Mouse (Mus musculus) thymus, postnatal 4 days (tissue): ENCODE data around the gene Sec24a.
A peak's percentile ranks its signal among the peaks of the same experiment; 100 is the strongest.
"Not testable (repeated sequence)": the region's sequence is repeated elsewhere in the genome, so short reads cannot be mapped to it uniquely, and the experiment has no call there.

Experiments
- DNase-seq: peaks from one replicate; pipeline ENCODE4 v3.0.0; 2021

Sec24a gene

GRCm38 (mm10) chr11:51763213-51763907, at the start of gene Sec24a, which contains the start of gene Sar1b:
Sec24a (minus strand) TSS chr11:51763634.
Sar1b (plus strand) TSS chr11:51763687.
- peak; percentile 89 for DNase-seq

- DNase-seq, result no peak
Observed at GRCm38 (mm10) chr11:51812022-51812546, 48.6 kb upstream of the Sec24a start.

DNA sequence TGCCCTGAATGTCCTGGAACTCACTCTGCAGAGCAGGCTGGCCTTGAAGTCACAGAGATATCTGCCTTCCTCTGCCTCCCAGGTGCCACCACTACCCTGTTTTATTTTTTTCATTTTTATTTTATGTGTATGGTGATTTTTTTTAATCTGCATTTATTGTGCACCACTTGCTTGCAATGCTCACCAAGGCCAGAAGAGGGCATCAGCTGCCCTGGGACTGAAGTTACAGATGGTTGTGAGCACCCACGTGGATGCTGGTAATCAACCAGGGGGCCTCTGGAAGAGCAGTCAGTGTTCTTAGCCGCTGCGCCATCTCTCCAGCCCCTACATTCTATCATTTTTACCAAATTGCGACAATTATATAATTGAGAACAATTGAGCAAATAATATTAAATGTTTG, 47.8 kb upstream of the Sec24a start:
- peak; percentile 44 for DNase-seq

- no peak for DNase-seq
Observed at GRCm38 (mm10) chr11:51809632-51810224, 46.3 kb upstream of the Sec24a start.

DNA sequence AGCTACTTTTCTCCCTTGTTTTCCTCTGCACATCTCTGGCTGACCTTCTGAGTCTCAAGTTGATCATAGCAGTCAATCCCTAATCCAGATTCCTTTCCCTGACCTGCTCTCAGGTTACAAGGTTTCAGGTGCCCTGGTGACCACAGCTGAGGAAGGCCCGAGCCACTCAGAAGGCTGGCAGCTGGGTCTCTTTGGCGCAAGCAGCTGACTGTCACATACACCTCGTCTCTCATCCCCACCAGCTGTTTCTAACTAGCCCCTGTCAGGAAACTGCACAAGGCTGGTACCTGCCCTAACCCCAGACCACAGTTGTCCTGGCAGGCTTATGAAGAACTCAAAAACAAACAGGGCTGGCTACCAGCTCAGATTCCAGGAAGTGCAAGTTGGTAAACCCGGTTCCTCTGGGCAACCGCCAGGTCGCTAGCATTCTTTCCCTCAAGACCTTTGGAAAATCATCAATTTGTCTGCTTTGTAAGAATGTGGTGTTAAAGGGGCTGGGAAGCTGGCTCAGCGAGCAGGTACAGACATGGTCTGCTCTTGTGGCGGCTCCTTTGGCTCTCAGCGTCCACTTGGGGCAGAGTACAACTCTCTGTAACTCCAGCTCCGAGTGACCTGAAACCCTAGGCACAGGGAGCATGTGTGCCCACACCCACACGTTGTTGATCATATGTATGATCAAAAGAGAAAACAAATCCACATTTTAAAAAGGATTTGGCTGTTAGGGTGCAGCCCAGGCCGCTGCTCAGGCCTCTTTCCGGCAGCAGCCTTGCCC, 43.9 kb upstream of the Sec24a start:
- no peak for DNase-seq

DNA sequence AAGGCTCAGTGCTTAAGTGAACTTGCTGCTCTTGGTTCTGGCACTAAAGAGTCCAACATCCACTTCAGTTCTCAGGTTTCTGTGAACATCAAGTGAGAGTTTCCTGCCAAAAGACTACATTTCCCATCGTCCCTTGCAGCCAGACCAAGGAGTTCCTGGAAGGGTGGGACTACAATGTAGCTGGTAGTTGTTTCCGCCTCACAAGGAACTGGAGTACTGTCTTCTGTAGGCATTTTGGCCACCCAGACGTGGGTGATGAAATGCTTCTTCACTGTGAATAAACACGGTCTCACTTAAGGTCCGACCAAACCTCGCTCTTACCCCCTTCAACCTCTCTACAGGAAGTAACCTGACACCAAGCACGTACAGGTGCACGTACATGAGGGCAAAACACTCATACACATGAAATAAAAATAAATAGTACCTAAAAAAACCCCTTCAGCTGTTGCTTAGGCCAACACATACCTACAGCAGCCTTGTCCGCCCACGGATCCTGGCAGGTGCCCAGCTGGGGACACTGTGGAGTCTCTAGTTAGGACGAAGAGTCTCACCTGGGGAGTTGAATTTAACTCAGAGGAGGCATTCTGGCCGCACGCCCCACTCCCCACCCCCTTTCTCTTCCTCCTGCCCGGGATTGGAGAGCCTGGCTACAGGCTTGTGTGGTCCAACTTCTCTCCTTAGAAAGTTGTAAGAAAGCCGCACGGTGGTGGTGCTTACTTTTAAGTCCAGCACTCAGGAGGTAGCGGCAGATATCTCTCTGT, 42.0 kb upstream of the Sec24a start:
- peak; percentile 77 for DNase-seq

DNA sequence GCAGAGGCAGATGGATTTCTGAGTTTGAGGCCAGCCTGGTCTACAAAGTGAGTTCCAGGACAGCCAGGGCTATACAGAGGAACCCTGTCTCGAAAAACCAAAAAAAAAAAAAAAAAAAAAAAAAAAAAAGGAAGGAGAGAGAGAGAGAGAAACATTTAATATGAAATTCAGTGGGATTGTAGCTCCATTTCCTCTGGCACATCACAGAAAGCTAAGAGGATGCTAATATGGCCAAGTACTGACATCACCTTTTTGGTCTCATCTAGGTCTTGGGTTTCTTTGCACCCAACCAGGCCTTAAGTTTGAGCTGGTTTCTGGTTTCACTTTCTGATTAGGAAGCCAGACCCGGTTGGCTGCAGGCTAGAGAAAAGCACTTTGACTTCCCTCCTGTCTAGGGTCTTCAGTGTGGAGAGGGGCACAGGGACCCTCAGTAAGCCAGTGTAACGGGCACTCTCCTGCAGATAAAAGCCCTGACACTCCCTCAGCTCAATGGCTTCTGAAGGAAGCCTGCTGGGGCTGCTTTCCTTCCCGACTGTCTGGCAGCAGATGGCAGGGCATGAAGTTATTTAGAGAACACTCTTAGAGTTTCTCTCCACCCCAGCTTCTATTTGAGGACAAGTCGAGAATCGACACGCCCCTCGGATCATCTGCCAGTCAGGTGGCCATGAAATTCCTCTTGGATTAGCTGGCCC, 37.3 kb upstream of the Sec24a start:
- DNase-seq, result no peak

GRCm38 (mm10) chr11:51796272-51796671, 32.8 kb upstream of the Sec24a start:
- no peak for DNase-seq

DNA sequence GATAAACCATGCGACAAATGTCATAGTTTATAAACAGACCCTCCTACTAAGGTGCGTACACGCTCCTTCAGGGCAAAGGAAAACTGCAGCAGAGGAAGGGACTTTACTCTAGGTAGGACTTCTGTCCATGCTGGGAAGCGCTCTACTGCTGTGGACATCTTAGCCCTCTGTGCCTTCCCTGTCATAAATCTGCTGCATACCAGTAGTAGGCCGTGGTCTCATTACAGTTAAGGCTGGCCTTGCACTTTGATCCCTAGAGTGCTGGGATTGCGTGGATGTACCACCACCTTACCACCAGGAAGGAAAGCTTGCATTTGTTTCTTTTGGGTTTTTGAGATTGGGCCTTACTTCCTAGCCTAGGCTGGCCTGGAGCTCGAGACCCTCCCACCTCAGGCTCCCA, 27.2 kb upstream of the Sec24a start:
- DNase-seq, result no peak

GRCm38 (mm10) chr11:51789735-51790134, 26.3 kb upstream of the Sec24a start:
- DNase-seq, result not testable (repeated sequence)

- peak; percentile 84 for DNase-seq
Observed at GRCm38 (mm10) chr11:51785926-51786325, 22.5 kb upstream of the Sec24a start.

DNA sequence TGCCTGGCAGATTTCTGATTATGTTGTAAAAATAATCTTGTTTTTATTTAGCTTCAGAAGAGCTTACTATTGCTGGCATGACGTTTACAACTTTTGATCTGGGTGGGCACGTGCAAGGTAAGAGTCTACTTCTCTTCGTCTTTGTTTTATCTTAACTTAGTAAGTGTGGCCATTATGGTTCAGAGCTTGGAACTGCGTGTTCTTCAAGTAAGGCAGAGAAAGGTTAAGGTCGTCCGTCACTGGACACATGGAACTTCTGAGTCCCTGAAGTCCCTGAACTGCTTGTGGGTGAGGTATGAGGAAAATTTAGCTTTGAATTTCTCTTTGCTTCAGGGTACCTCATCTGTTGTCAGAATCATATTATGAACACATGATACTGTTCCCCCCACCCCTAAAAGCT, 19.3 kb upstream of the Sec24a start:
- no peak for DNase-seq

GRCm38 (mm10) chr11:51780773-51781267, 17.4 kb upstream of the Sec24a start:
- DNase-seq, result no peak

- DNase-seq, result no peak
Observed at GRCm38 (mm10) chr11:51777478-51777877, 14.0 kb upstream of the Sec24a start.

DNA sequence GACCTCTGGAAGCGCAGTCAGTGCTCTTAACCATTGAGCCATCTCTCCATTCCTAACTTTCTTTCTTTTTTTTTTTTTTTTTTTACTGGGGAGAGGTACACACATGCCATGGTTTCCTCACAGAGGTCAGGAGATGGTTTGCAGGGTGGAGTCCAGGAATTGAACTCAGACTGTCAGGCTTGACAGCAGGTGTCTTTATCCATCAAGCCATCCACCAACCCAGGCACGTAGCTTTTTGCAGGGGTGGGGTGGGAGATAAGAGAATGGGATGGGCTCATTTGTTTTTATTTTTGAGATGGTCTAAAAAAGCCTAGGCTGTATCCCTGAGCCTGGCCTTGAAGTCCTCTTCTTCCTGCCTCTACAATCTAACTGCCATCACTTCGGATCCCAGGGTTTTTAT, 12.1 kb upstream of the Sec24a start:
- no peak for DNase-seq

DNA sequence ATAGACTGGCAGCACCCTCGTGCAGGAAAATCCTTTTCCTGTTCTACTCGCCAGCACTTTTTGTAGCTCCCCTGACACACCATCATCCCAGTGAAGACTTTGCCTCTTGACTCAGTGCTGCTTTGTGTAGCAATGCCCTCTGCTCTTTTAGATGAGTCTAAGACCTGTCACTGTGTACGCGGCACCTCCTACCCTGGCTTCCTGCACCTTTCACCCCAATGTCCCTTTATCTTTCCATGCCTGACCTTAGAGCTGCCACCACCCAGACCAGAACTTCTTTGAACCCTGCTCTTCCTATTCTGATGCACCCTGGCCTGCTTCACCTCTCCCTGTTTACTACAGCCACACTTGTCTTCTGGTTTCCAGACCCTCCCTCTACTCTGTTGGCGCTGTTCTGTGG, 4.9 kb upstream of the Sec24a start:
- no peak for DNase-seq

DNA sequence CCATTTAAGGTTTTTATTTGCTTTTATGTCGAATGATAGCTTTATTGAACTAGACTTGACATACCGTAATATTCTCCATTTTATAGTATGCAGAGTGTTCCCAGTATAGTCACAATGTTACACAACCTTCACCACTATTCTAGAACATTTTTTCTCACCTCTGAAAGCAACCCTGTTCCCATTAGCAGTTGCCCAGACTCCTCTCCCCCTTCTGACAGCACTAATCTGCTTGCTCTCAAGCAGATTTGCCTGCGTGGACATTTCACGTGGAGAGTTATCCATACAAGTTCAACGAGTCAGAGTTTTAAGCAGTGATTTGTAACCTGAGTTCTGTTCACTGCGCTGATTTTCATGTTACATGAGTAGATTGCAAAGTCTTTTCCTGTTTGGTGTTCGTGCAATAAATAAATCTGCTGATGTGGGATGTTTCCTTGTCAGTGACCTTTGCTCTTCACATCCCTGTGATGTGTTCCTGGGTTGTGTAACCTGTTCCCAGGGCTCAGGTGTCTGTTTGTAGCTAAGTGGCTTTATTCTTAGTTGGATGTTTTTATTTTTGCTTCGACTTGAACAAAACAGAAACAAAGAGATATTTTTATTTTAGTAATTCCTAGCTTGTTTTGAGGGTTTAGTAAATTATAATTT, 4.3 kb upstream of the Sec24a start:
- DNase-seq, result no peak

DNA sequence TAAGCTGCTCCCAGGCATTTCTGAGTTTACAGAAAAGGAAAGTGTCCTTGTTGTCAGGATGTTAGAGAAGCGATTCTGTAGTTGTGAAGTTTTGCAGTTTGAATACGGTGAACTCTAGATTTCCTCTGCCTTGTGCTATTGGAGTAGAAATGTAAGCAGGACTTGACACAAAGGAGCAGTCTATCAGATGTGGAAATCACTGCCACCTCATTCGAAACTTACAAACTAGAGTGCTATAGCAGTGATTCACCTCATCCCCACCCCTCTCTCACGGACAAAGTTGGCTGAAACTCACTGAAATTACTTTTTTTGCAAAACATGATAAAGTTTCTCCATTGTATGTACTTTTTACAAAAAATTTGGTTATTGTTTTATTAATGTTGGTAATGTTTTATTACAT, 1.4 kb upstream of the Sec24a start:
- no peak for DNase-seq

- no peak for DNase-seq
Observed at GRCm38 (mm10) chr11:51763955-51764354, 521 bp upstream of the Sec24a start.

GRCm38 (mm10) chr11:51761241-51761640, 2.2 kb downstream of the Sec24a start:
- no peak for DNase-seq

DNA sequence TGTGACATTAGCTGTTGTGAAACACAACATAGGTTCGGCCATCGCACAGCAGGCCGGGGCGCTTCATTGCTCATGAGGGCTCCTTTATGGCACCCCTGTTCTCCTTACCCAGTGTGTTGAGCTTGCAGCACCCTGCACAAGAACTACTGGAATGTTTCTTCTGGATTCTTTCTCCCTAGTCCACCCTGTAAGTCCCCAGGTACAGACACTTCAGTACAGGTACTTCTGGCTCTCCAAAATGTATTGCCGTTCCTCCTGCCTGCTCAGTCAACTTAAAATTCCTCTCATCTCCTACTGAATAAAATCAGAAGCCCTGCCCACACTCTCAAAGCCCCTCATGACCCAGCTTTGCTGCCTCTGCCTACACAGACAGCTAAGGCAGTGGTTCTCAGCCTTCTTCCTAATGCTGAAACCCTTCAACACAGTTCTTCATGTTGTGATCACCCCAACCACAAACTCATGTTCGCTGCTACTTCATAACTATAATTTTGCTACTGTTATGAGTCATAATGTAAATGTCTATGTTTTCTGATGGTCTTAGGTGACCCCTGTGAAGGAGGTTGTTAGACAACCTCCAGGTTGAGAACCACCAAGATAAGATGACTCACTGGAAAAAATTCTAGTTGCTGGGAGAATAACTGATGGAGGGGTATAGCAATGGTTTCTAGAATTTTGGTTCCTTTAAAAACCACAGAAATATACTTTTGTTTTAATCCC, 3.3 kb downstream of the Sec24a start:
- DNase-seq, result no peak
